Mouse (Mus musculus) v-Abl transformed pro-B cells (cell line): ENCODE results near the gene AI661453.

Source experiments
- in situ Hi-C, 2 experiments: fragments of 400-800 bp; cut with MboI; formaldehyde crosslinking; loops; one replicate each; pipeline ENCODE4 v1.15.1; 2025; ENCODE audit not compliant: unreplicated experiment in 2 of 2

AI661453 gene

GRCm38 (mm10) chr17:47464248-47464965 lies 28.0 kb downstream of the AI661453 start:
- in situ Hi-C loops: no loop called here

- in situ Hi-C loops: no loop called here
These were observed 28.6 kb downstream of the AI661453 start for GRCm38 (mm10) chr17:47465016-47465415.

GRCm38 (mm10) chr17:47466284-47466683 lies 29.9 kb downstream of the AI661453 start:
- in situ Hi-C loops: no loop called here

- in situ Hi-C loops: no loop called here
These were observed 31.2 kb downstream of the AI661453 start for GRCm38 (mm10) chr17:47467659-47468058.

- in situ Hi-C loops: no loop called here
These were observed 31.6 kb downstream of the AI661453 start for GRCm38 (mm10) chr17:47468063-47468462.

- in situ Hi-C loops: no loop called here
These were observed 32.1 kb downstream of the AI661453 start for GRCm38 (mm10) chr17:47468466-47468865.

GRCm38 (mm10) chr17:47469642-47470041 lies 33.2 kb downstream of the AI661453 start:
- in situ Hi-C loops: no loop called here

- in situ Hi-C loops: no loop called here
These were observed 33.7 kb downstream of the AI661453 start for GRCm38 (mm10) chr17:47470121-47470520.

GRCm38 (mm10) chr17:47470686-47471085 lies 34.3 kb downstream of the AI661453 start:
- in situ Hi-C loops: no loop called here

- in situ Hi-C loops: no loop called here
These were observed 36.3 kb downstream of the AI661453 start for GRCm38 (mm10) chr17:47472435-47473350.

GRCm38 (mm10) chr17:47473434-47473974 lies 37.1 kb downstream of the AI661453 start:
- in situ Hi-C loops: no loop called here

GRCm38 (mm10) chr17:47474250-47474649 lies 37.8 kb downstream of the AI661453 start:
- in situ Hi-C loops: no loop called here

GRCm38 (mm10) chr17:47475181-47475580 lies 38.8 kb downstream of the AI661453 start:
- in situ Hi-C loops: no loop called here

- in situ Hi-C loops: no loop called here
These were observed 39.3 kb downstream of the AI661453 start for GRCm38 (mm10) chr17:47475714-47476113.

- in situ Hi-C loops: loop anchor here (5.0 to 10.0 kb wide), 5 partner anchors 73 to 445 kb away; partner anchors contain the start of genes Gm21981 (in 1 of the 2), Guca1b (in 1 of the 2) and Prickle4 (in 1 of the 2)
These were observed 43.5 kb downstream of the AI661453 start for GRCm38 (mm10) chr17:47479887-47480286.

GRCm38 (mm10) chr17:47482401-47482800 lies 46.0 kb downstream of the AI661453 start:
- in situ Hi-C loops: loop anchor here (5.0 to 10.0 kb wide), 5 partner anchors 75 to 448 kb away; partner anchors contain the start of genes Gm21981 (in 1 of the 2), Guca1b (in 1 of the 2) and Prickle4 (in 1 of the 2)

GRCm38 (mm10) chr17:47484241-47484921 lies 48.0 kb downstream of the AI661453 start:
- in situ Hi-C loops: loop anchor here (5.0 to 10.0 kb wide), 5 partner anchors 77 to 450 kb away; partner anchors contain the start of genes Gm21981 (in 1 of the 2), Guca1b (in 1 of the 2) and Prickle4 (in 1 of the 2)

- in situ Hi-C loops: loop anchor here (5.0 to 10.0 kb wide), 5 partner anchors 78 to 450 kb away; partner anchors contain the start of genes Gm21981 (in 1 of the 2), Guca1b (in 1 of the 2) and Prickle4 (in 1 of the 2)
These were observed 48.6 kb downstream of the AI661453 start for GRCm38 (mm10) chr17:47484993-47485392.

GRCm38 (mm10) chr17:47485791-47486190 lies 49.4 kb downstream of the AI661453 start:
- in situ Hi-C loops: loop anchor here (10.0 kb wide), 3 partner anchors 101 to 451 kb away; partner anchors contain the start of gene Guca1b (in 1 of the 2)

GRCm38 (mm10) chr17:47490791-47491190 lies 54.4 kb downstream of the AI661453 start:
- in situ Hi-C loops: no loop called here
